Mouse (Mus musculus): Measurements from ENCODE around the gene Dio1.

DNA sequence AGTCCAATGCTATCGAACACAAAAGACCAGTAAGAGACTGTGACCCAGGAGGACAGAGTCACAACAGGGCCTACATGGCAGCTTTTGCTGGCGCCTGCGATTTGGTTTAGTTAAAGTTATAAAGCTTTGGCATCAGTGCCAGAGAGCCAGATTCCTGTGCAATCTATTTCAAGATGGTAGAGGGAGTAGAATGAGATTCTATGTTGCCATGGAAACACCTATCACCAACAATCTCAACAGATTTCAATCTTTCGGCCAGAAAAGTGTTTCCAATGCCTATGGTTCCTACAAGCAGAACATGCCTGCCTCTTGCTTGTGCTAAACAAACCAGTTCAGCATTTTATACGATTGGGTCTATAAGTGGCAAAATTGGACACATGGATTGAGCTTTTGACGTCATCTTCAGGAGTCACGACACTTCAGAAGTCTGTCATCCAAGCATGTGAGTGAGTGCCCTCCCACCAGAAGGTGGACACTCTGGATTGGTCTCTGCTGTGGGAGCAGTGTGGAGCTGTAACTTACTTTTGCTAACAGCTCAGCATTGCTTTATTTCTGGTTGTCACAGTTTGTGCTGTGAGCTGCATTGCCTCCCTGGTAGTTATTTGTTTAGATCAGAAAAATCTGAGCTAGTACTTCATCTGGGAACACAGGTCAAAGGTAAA, 15.2 kb downstream of the Dio1 start:
- no peak for TF ChIP-seq TAL1 (IDR thresholded peaks at IDR 0.05; ENCODE audit: low read length)
- no peak for TF ChIP-seq GATA1 (IDR thresholded peaks at IDR 0.05; ENCODE audit: low read length)
